Mouse (Mus musculus) naive thymus-derived CD4-positive, alpha-beta T cell, adult 5 months (primary cell): ENCODE measurements around the gene Mrps6. TPM values are rescaled to one million over a fixed set of nuclear protein-coding genes. Genes with fewer than 3 reads are reported as not detected.

Experiments used
- polyA plus RNA-seq: library from polyadenylated mRNA; unstranded; fragments of 100-300 nt; shearing (Covaris generic); gene quantifications from one replicate; pipeline ENCODE4 v1.2.1, GENCODE M21; 2017

The Mrps6 gene
- 45.6 TPM for polyA plus RNA-seq

GRCm38 (mm10) chr16:92057852-92058643, at the start of gene Mrps6, which contains the start of the genes Gm49711 and Slc5a3:
TSS of gene Mrps6 (plus strand) at chr16:92058270.
TSS of gene Gm49711 (plus strand) at chr16:92058316.
TSS of gene Slc5a3 (plus strand) at chr16:92058322.

Other genes starting within 250 kb of the Mrps6 start
- not detected for gene Gm49711, start within 50 bp of the Mrps6 start, polyA plus RNA-seq
- gene Slc5a3, start 52 bp downstream of the Mrps6 start, polyA plus RNA-seq, result 9.0 TPM
- gene Kcne2, start 234.1 kb downstream of the Mrps6 start, polyA plus RNA-seq, result not detected
- 66.0 TPM for gene Smim11, start 243.0 kb downstream of the Mrps6 start, polyA plus RNA-seq